Mouse (Mus musculus): ENCODE measurements around the gene Serpina3i. TPM values are rescaled to one million over a fixed set of nuclear protein-coding genes. Genes with fewer than 3 reads are reported as not detected.

The Serpina3i gene
- total RNA-seq (2023), result 1 to 10 TPM in 1 of 2 experiments, not detected in 1; 2.7 TPM

GRCm38 (mm10) chr12:104262863-104263262 is at the start of gene Serpina3i:
Gene Serpina3i, plus strand, starts transcription at chr12:104263122.

DNA sequence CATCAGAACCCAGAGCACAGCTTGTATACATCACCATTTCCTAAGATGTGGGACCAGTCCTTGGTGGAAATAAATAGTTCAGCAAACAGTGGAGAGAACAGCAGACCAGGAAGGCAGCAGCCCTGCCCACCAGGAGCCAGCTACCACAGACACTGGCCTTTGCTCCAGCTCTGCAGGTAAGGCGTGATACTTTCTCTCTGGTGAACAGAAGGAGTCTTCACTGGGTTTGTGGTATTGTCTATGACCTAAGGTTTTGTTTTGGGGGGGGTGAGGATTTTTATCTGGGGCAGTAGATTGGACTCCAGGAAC is 48.5 kb upstream of the Serpina3i start, which contains the start of gene Serpina3f:
TSS of gene Serpina3f (plus strand) at position 100 of the 309 bp plus-strand sequence.

GRCm38 (mm10) chr12:104235915-104236314 is 27.0 kb upstream of the Serpina3i start, which contains the start of gene Serpina3g:
Gene Serpina3g, plus strand, starts transcription at chr12:104236245.

GRCm38 (mm10) chr12:104314253-104314652 is 51.3 kb downstream of the Serpina3i start, which contains the start of gene Serpina3j:
Gene Serpina3j, plus strand, starts transcription at chr12:104314553.

Other genes with a start within 250 kb of the Serpina3i start
- gene Serpina9, start 249.4 kb upstream of the Serpina3i start, total RNA-seq (2023), result not detected
- gene Serpina12, start 218.7 kb upstream of the Serpina3i start, total RNA-seq (2023), result not detected
- not detected for gene Serpina5, start 162.0 kb upstream of the Serpina3i start, total RNA-seq (2023)
- not detected for gene Serpina3a, start 150.4 kb upstream of the Serpina3i start, total RNA-seq (2023)
- gene Serpina3b, start 135.1 kb upstream of the Serpina3i start, total RNA-seq (2023), result not detected
- not detected for gene Serpina3c, start 109.3 kb upstream of the Serpina3i start, total RNA-seq (2023)
- 1 to 10 TPM; 4.5 to 5.9 TPM for gene Serpina3f, start 48.6 kb upstream of the Serpina3i start, total RNA-seq (2023)
- gene Serpina3g, start 26.9 kb upstream of the Serpina3i start, total RNA-seq (2023), result 100 to 1,000 TPM in 1 of 2 experiments, 10 to 100 TPM in 1; 73.0 to 106 TPM
- gene Serpina3j, start 51.4 kb downstream of the Serpina3i start, total RNA-seq (2023), result not detected
- gene Serpina3k, start 75.4 kb downstream of the Serpina3i start, total RNA-seq (2023), result not detected
- gene Serpina3m, start 75.4 kb downstream of the Serpina3i start, total RNA-seq (2023), result not detected
- gene Serpina3n, start 143.6 kb downstream of the Serpina3i start, total RNA-seq (2023), result under 1 TPM in 1 of 2 experiments, not detected in 1; 0.26 TPM
- gene Gsc, start 210.2 kb downstream of the Serpina3i start, total RNA-seq (2023), result not detected

All from B cell, adult 67 days (primary cell).